Mouse (Mus musculus): ENCODE data around the gene Slc9a3r1. TPM values are rescaled to one million over a fixed set of nuclear protein-coding genes. Genes with fewer than 3 reads are reported as not detected.

Gene Slc9a3r1
- polyA plus RNA-seq, 1 experiment from 2014 or later = 74.6 TPM

DNA sequence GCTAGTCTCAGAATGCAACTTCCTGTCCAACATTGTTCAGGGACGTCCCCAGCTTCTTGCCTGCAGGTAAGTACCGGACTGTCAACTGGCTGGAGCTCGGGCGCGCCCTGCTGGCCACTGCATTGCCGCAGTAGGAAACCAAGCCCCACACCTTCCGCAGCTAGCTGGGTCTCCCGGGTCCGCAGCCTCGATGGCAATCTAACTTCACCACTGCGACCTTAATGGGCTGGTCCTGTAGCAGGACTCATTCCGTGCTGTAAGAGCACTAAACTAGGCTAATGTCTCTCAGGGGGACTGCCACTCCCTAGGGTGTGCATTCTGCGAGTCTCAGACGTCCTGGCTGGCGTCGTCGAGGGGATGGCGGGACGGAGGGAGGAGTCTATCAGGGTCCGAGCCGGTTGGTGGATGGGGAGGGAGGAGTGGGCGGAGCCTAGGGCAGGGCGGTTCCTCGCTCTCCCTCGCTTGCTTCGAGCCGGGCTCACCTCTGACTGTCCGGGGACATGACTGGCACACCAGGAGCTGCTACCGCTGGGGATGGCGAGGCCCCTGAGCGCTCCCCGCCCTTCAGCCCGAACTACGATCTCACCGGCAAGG, 9.3 kb upstream of the Slc9a3r1 start:
- peaks cover 52% of the 10 kb centered on the region for H3K4me1 ChIP-seq
- peak; percentile 88 for DNase-seq (ENCODE audit: low spot score)

DNA sequence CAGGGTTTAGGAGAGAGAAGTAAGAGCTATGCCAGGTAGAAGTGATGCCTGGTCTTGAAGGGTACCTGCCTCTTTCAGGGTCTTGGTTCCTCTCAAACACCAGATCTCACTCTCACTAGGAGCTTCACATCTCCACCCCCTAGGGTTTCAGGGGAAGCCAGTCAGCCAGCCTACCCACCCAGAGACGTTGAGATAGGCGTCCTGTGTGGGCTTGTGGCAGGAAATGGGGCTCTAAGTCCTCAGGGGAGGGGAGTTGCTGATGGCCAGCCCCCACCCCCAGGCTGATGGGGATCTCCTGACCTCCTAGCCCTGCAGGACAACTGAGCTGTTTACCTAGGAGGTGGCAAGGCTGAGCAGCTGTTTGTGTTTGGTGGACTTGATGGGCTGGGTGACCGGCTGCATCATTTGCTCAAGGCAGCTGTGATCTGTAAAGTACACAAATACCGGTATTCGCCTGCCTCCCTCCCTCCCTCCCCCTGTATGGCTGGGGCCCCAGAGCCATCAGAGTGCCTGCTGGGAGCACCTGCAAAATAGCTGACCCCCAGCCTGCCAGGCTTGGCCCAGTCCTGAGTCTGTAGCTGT, 8.0 kb upstream of the Slc9a3r1 start:
- Histone ChIP-seq H3K27me3 (ENCODE audit: insufficient read depth, poor library complexity, severe bottlenecking) (peaks cover 62% of the 10 kb centered on the region), H3K36me3 (no peaks in the 10 kb centered on the region), H3K9me3 (no peaks in the 10 kb centered on the region), H3K4me3 (no peak overlapping the region), H3K4me1 (peaks cover 53% of the 10 kb centered on the region), H3K27ac (0 out of 2 replicates have a peak overlapping the region, but pooled peaks have one; percentile 30)
- WGBS = 6% methylated on average over 5 of the region's 5 CpGs
- no peak for DNase-seq (ENCODE audit: low spot score)

More for the DNA sequence above, 9.3 kb upstream of the Slc9a3r1 start:
- Histone ChIP-seq H3K9me3 (no peaks in the 10 kb centered on the region), H3K27ac (peak overlapping the region; percentile 39; the same call in 1 of the 2 replicates), H3K27me3 (ENCODE audit: insufficient read depth, poor library complexity, severe bottlenecking) (peaks cover 62% of the 10 kb centered on the region), H3K4me3 (peak overlapping the region; percentile 52), H3K36me3 (no peaks in the 10 kb centered on the region)
- 1% methylated on average over 35 of the region's 35 CpGs for WGBS

DNA sequence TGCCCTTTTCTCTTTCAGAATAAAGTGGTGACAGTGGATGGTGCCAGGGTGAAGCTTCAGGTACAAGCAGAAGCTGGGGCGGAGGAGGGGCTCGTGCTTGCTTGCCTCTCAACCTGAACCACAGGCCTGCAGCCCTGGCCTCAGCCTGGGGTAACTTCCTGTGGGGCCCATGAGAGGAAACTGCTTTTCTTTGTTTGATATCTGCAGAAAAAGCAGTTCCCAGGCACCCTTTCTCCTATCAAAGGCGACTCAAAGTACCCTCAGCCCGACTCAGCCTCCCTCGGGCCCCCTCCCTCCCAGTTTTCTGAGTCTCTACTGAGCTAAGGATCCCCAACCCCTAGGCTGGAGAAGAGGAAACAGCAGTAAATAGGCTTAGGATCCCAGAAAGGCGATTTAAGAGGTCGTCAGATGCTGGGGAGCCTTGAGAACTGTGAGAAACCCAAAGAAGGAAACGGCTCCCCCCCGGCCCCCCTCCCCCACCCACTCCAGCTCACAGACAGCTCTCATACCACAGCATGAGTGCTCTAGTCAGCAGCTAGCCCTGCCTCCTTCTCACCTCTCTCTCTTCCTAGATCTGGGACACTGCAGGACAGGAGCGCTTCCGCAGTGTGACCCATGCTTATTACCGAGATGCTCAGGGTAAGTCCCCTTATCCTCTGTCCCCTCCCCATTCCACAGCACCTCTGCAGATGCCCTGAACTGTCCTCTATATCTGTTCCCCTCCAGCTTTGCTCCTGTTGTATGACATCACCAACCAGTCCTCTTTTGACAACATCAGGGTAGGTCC, 5.0 kb upstream of the Slc9a3r1 start:
- 22% methylated on average over 12 of the region's 12 CpGs for WGBS
- no peaks in the 10 kb centered on the region for H3K9me3 ChIP-seq
- H3K4me1 ChIP-seq = peaks cover 68% of the 10 kb centered on the region
- H3K36me3 ChIP-seq = no peaks in the 10 kb centered on the region
- no peak for DNase-seq (ENCODE audit: low spot score)
- H3K27ac ChIP-seq = peak overlapping the region; percentile 86
- peaks cover 47% of the 10 kb centered on the region for H3K27me3 ChIP-seq (ENCODE audit: insufficient read depth, poor library complexity, severe bottlenecking)
- peak overlapping the region; percentile 8; the same call in 1 of the 2 replicates for H3K4me3 ChIP-seq

DNA sequence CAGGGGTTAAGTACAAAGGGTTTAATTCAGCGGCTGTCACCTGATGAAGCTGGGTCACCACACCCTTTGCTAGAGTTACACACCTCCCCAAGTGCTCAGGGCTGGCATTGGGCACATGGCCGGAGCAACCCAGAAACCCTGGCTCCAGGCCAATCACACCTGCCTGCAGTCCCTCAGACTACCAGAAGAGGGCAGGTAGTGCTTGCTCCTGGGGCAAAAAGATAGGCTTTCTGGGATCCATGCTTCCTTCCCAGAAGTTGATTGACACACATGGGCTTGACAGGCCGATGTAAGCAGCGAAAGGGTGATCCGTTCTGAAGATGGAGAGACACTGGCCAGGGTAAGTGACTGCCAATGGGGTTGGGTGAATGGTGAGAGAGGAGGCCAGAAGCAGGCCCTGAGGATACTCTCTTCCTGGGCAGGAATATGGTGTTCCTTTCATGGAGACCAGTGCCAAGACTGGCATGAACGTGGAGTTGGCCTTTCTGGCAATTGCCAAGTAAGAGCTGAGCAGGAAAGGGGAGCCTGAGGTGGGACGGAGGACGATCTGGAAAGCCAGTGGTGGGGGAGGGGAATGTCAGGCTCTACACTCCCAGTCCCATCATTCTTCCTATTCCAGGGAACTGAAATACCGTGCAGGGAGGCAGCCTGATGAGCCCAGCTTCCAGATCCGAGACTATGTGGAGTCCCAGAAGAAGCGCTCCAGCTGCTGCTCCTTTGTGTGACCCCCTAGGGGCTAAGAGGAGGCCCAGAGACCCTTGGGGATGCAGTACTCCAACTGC, 2.9 kb upstream of the Slc9a3r1 start:
- 0 out of 2 replicates have a peak overlapping the region, but pooled peaks have one; percentile 6 for H3K4me3 ChIP-seq
- WGBS = 54% methylated on average over 11 of the region's 11 CpGs
- no peaks in the 10 kb centered on the region for H3K9me3 ChIP-seq
- H3K4me1 ChIP-seq = peaks cover 69% of the 10 kb centered on the region
- no peak for DNase-seq (ENCODE audit: low spot score)
- no peak overlapping the region; the same call in 1 of the 2 replicates for H3K27ac ChIP-seq
- no peaks in the 10 kb centered on the region for H3K36me3 ChIP-seq
- H3K27me3 ChIP-seq (ENCODE audit: insufficient read depth, poor library complexity, severe bottlenecking) = peaks cover 32% of the 10 kb centered on the region

DNA sequence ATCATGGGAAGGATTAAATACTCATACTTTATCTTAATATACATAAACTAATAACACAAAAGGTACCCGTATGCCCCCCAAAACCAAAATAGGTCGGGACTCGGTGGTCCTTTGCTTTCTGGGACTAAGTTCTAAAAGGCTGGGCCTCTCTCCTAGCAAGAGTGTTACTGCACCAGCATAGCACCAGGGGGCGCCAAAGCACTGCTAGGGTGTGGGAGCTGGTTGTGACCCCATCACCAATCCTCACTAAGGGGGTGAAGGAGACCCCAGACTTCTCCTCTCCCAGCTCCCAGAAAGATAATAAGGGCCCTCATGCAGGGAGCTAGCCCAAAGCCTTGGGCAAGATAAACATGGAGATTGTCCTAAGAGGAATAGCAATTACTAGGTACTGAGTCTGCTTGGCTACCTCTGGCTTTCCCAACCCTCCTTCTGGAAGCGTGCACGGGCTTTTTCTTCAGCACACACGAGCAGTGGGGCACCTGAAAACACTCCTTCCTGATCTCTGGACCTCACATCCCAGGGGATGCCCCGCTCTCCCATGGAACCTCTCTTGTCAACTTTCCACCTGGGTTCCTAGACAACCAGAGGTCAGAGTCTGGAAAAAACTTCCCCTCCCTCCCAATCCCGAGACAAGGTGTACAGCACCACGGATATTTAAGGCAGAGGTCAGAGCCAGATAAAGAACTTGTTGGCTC, 2.1 kb upstream of the Slc9a3r1 start:
- no peaks in the 10 kb centered on the region for H3K9me3 ChIP-seq
- peaks cover 32% of the 10 kb centered on the region for H3K27me3 ChIP-seq (ENCODE audit: insufficient read depth, poor library complexity, severe bottlenecking)
- H3K36me3 ChIP-seq = no peaks in the 10 kb centered on the region
- no peak for DNase-seq (ENCODE audit: low spot score)
- 28% methylated on average over 10 of the region's 10 CpGs for WGBS
- H3K4me3 ChIP-seq = no peak overlapping the region
- peaks cover 67% of the 10 kb centered on the region for H3K4me1 ChIP-seq
- no peak overlapping the region for H3K27ac ChIP-seq

DNA sequence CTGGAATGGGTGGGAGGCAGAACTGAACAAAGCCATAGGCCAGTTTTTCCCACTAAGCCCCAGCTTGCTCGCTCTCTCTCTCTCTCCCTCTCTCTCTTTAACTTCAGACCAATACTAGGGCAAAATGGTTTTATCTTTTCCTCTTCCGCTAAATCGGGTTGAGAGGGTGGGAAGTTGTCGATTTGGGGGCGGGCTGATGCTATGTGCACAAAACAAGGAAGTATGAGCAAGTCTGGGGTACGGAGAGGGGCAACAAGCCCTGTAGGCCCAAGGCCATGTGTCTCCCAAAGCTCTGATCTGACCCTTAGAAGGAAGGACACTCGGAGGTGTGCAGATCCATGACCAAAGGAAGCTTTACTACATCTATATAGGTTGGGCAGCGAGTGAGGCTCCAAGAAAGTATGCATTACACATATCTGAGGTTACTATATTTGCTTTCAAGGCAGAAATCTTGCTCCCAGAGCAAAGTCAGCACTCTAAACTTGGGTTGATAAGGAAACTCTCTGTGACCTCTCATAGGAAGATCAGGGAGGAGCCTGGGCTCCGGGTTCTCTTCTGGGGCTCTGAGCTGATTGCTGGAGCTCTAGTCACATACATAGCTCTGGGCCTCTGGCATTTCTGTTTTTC, 1.4 kb upstream of the Slc9a3r1 start:
- no peak overlapping the region; the same call in 1 of the 2 replicates for H3K27ac ChIP-seq

DNA sequence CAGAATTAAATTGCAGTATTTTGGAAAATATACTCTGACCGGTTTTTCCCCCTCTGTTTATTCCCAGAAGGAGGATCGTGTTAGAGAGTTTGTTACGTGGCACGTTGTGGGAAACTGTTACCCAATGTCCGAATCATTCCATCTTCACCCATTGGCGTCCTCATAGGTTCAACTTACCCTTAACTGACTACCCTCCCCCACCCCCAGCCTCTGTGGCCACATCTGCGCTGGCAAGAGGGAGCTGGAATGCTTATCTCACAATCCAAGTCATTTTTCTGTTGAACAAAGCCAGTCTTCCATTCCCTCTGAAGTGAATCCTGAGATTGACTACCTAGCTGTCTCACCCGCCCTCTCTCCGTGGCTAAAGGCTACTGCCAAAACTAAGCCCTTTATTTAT, 938 bp upstream of the Slc9a3r1 start:
- peaks cover 23% of the 10 kb centered on the region; the same call in 1 of the 2 replicates for H3K27me3 ChIP-seq (ENCODE audit: insufficient read depth, poor library complexity, severe bottlenecking)
- H3K4me3 ChIP-seq = peak overlapping the region; percentile 72
- no peak for DNase-seq (ENCODE audit: low spot score)
- no peaks in the 10 kb centered on the region for H3K36me3 ChIP-seq
- peak overlapping the region; percentile 84; the same call in 1 of the 2 replicates for H3K27ac ChIP-seq
- no peaks in the 10 kb centered on the region for H3K9me3 ChIP-seq
- H3K4me1 ChIP-seq = peaks cover 67% of the 10 kb centered on the region
- WGBS = 17% methylated on average over 9 of the region's 9 CpGs

More for the DNA sequence above, 1.4 kb upstream of the Slc9a3r1 start:
- Histone ChIP-seq H3K36me3 (no peaks in the 10 kb centered on the region), H3K9me3 (no peaks in the 10 kb centered on the region), H3K4me1 (peaks cover 67% of the 10 kb centered on the region), H3K4me3 (no peak overlapping the region), H3K27me3 (ENCODE audit: insufficient read depth, poor library complexity, severe bottlenecking) (peaks cover 28% of the 10 kb centered on the region)
- DNase-seq (ENCODE audit: low spot score) = no peak
- 40% methylated on average over 9 of the region's 9 CpGs for WGBS

DNA sequence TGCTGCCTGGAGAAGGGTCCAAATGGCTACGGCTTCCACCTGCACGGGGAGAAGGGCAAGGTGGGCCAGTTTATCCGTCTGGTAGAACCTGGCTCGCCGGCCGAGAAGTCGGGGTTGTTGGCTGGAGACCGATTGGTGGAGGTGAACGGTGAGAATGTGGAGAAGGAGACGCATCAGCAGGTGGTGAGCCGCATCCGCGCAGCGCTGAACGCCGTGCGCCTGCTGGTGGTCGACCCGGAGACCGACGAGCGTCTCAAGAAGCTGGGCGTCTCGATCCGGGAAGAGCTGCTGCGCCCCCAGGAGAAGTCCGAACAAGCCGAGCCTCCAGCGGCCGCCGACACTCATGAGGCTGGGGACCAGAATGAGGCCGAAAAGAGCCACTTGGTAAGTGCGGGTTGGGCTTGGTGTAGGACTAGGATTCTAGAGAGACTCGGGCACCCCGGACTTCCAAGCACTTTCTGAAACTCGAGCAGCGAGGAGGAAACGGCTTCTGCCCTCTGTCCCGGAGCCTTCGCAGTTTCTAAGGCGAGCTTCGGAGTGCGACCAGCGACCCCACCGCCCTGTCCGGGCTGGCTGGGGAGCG, 518 bp downstream of the Slc9a3r1 start:
- Histone ChIP-seq H3K4me1 (peaks cover 52% of the 10 kb centered on the region), H3K27me3 (ENCODE audit: insufficient read depth, poor library complexity, severe bottlenecking) (peaks cover 17% of the 10 kb centered on the region; the same call in 1 of the 2 replicates), H3K36me3 (no peaks in the 10 kb centered on the region), H3K9me3 (no peaks in the 10 kb centered on the region), H3K27ac (peak overlapping the region; percentile 84), H3K4me3 (peak overlapping the region; percentile 72)
- DNase-seq (ENCODE audit: low spot score) = peak; percentile 86
- WGBS = under 1% methylated on average over 47 of the region's 47 CpGs

DNA sequence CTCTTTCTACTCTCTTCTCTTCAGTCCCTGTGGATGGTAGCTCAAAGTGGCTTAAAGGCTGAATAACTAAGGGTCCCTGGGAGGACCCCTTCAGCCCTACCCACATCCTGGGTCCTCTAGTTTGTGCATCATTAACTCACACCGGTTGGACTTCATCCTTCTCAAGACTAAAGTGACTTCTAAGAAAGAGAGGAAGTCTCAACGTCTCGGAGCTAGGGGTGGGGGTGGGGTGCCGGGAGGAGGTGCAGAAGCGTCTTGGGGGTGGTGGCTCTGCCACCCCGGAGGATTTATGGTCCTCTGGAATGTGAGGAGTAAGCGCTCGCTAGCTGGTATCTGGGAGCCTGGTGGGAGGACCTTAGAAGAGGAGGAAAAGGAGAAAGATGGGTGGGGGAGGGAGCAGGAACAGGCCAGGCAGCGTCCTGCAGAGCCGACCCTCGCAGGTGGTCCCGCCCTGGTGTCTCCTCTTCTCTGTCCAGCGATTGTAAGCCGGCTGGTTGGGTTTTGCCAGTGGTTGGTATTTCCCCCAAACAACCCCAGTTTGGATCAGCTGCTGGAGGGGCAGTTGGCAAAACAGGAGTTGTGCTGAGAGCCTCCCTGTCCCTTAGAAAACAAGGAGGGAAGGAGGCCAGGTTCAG, 1.3 kb downstream of the Slc9a3r1 start:
- WGBS = 1% methylated on average over 14 of the region's 14 CpGs

DNA sequence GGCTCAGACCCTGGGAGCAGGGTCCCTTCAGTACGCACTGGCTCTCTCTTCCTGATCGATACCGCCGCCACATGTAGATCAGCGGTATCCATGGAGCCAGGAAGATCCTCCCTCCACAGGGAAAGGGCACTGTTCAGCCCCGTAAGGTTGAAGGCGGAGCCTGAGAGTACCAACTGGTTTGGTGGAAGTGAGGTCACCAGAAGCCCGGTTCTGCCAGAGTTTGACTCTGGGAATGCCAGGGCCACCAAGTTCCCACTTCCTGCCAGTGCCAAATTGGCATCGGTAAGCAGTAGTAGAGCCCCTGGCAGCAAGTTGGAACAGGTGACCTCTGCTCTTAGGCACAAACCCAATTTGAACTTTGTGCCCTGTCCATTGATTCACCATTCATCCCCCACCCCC, 1.8 kb downstream of the Slc9a3r1 start:
- H3K36me3 ChIP-seq = no peaks in the 10 kb centered on the region
- 0 out of 2 replicates have a peak overlapping the region, but pooled peaks have one; percentile 84 for H3K27ac ChIP-seq
- no peak for DNase-seq (ENCODE audit: low spot score)
- peaks cover 51% of the 10 kb centered on the region for H3K4me1 ChIP-seq
- H3K4me3 ChIP-seq = peak overlapping the region; percentile 72
- H3K27me3 ChIP-seq (ENCODE audit: insufficient read depth, poor library complexity, severe bottlenecking) = peaks cover 17% of the 10 kb centered on the region; the same call in 1 of the 2 replicates
- no peaks in the 10 kb centered on the region for H3K9me3 ChIP-seq
- 3% methylated on average over 9 of the region's 9 CpGs for WGBS

More for the DNA sequence above, 1.3 kb downstream of the Slc9a3r1 start:
- DNase-seq (ENCODE audit: low spot score) = no peak
- peak overlapping the region; percentile 84 for H3K27ac ChIP-seq
- H3K36me3 ChIP-seq = no peaks in the 10 kb centered on the region
- peak overlapping the region; percentile 72 for H3K4me3 ChIP-seq
- peaks cover 17% of the 10 kb centered on the region; the same call in 1 of the 2 replicates for H3K27me3 ChIP-seq (ENCODE audit: insufficient read depth, poor library complexity, severe bottlenecking)
- peaks cover 51% of the 10 kb centered on the region for H3K4me1 ChIP-seq
- no peaks in the 10 kb centered on the region for H3K9me3 ChIP-seq

DNA sequence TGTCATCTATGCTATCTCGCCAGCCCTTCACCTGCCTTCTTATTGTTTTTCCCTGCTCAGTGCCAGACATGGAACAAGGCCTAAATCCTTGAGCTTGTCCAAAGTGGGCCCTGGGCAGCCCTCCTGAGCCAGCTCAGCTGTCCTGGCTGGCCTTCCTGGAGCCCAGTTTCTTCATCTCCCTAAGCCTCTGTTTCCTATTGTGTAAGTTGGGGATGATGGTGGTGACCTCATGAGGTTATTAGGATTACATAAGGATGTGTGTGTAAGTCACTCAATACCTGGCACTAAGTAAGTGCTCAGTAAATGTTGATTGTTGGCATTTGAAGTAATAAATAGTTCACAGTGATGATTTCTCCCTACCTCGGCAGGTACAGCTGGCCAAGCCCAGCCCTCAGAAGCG, 3.6 kb downstream of the Slc9a3r1 start:
- H3K4me1 ChIP-seq = peaks cover 46% of the 10 kb centered on the region
- no peak overlapping the region for H3K27ac ChIP-seq
- no peak for DNase-seq (ENCODE audit: low spot score)
- 93% methylated on average over 3 of the region's 3 CpGs for WGBS
- H3K27me3 ChIP-seq (ENCODE audit: insufficient read depth, poor library complexity, severe bottlenecking) = peaks cover 17% of the 10 kb centered on the region; the same call in 1 of the 2 replicates
- H3K4me3 ChIP-seq = no peak overlapping the region
- H3K36me3 ChIP-seq = no peaks in the 10 kb centered on the region
- no peaks in the 10 kb centered on the region for H3K9me3 ChIP-seq

Data from heart, embryonic 10.5 days (tissue).